Mouse (Mus musculus) G1E (cell line): ENCODE results near the gene Clec1b. TPM values are rescaled to one million over a fixed set of nuclear protein-coding genes. Genes with fewer than 3 reads are reported as not detected.

Experiments used
- ATAC-seq: 2 replicates; pipeline ENCODE4 v1.8.0; 2016; ENCODE audit warnings: mild to moderate bottlenecking; ENCODE audit not compliant: insufficient number of reproducible peaks, poor library complexity, low FRiP score, severe bottlenecking; ENCODE audit errors: extremely low read depth
- DNase-seq: peaks from one replicate; pipeline ENCODE4 v3.0.0; 2012; ENCODE audit warnings: low spot score
- H3K27me3 ChIP-seq: 2 replicates; pipeline ENCODE4 v1.6.1; 2012; ENCODE audit warnings: mild to moderate bottlenecking, low read length, inconsistent platforms; ENCODE audit not compliant: insufficient read depth
- H3K36me3 ChIP-seq: replicated peaks from 2 replicates; pipeline ENCODE3; 2012; ENCODE audit warnings: mild to moderate bottlenecking, inconsistent platforms
- H3K4me1 ChIP-seq: 2 replicates; pipeline ENCODE4 v1.6.1; 2012; ENCODE audit warnings: low read depth, low read length, inconsistent platforms, mixed read lengths; ENCODE audit not compliant: insufficient read depth
- H3K4me3 ChIP-seq: 2 replicates; pipeline ENCODE4 v1.5.1; 2012; ENCODE audit warnings: low read depth, mild to moderate bottlenecking, inconsistent platforms, low read length, moderate library complexity, mixed read lengths
- H3K9me3 ChIP-seq: replicated peaks from 2 replicates; pipeline ENCODE4 v1.6.1; 2012; ENCODE audit warnings: inconsistent platforms
- CTCF ChIP-seq: IDR thresholded peaks from 2 replicates; pipeline ENCODE4 v1.5.1; 2012; ENCODE audit warnings: low read depth, low read length, inconsistent platforms, mixed read lengths
- GATA1 ChIP-seq: IDR thresholded peaks from 2 replicates; pipeline ENCODE4 v1.6.1; 2012; ENCODE audit warnings: borderline replicate concordance, low read length, inconsistent platforms, mixed read lengths
- GATA2 ChIP-seq: IDR thresholded peaks from 2 replicates; pipeline ENCODE4 v1.6.1; 2012; ENCODE audit warnings: low read depth, low read length, inconsistent platforms, borderline replicate concordance
- POLR2AphosphoS5 ChIP-seq: IDR thresholded peaks from 2 replicates; pipeline ENCODE4 v1.6.1; 2012; ENCODE audit warnings: low read depth, low read length, inconsistent platforms; ENCODE audit not compliant: insufficient replicate concordance
- TAL1 ChIP-seq: conservative IDR thresholded peaks from 2 replicates; pipeline ENCODE4 v1.6.1; 2012; ENCODE audit warnings: low read depth, low read length, inconsistent platforms, mixed read lengths
- polyA plus RNA-seq: library from polyadenylated mRNA; stranded (reverse); fragments of >175 nt; gene quantifications from 2 replicates; pipeline ENCODE4 v1.2.3, GENCODE M21; 2012
- total RNA-seq, 2 experiments: library from RNA; stranded (forward) in 1 of 2; stranded (reverse) in 1 of 2; fragments of 200-1000 nt in 1 of 2; fragments of >200 nt in 1 of 2; fragmentation: Nextera tagmentation in 1 of 2; gene quantifications; 2 replicates each; pipeline ENCODE4 v1.2.3; 2014 to 2017

Gene Clec1b
- total and polyA plus RNA-seq, 3 experiments = 0.22 TPM; not detected in 2

DNA sequence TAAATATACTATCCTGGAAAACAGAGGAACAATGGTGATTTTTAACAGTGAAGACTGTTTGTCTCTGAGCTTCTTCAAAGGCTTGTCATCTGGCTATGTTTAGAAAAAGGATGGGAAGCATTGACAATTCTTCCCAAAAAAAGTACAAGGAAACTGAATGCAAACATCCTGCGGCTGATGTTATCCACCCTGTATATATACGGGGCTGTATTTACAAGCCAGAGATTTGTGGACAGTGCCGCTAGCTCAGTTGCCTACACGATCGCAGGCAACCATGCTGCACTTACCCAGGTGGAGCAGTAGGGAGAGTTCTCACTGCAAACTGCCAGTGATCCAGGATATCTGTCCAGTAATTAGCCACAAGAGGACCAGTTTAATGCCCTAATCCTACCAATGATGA is 28.1 kb downstream of the Clec1b start:
- no peak overlapping the region for H3K4me3 ChIP-seq
- H3K9me3 ChIP-seq = no peaks in the 10 kb centered on the region
- no peak for DNase-seq
- no peak for ATAC-seq
- TF ChIP-seq TAL1 (no peak), POLR2AphosphoS5 (no peak), GATA2 (no peak), GATA1 (no peak)
- H3K4me1 ChIP-seq = no peaks in the 10 kb centered on the region
- no peaks in the 10 kb centered on the region for H3K27me3 ChIP-seq
- no peaks in the 10 kb centered on the region for H3K36me3 ChIP-seq

DNA sequence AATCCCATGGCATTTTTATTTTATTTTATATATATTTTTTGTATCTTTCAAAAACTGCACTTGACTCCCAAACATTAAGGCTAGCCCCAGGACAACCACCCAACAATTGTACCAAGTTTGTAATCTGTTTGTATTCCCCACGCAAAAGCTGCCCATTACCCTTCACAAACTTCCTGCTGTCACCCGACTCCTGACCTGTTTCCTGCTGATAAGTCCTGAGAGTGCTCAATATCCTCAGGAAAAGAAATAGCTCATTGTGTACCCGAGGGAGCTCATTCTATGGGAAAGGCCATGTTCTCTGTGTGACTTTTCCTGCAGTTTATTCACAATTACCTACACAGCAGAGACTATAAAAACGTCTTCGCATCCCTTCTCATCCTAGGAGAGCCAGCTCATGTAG is 28.7 kb downstream of the Clec1b start:
- no peak for ATAC-seq
- H3K36me3 ChIP-seq = no peaks in the 10 kb centered on the region
- TF ChIP-seq TAL1 = no peak
- no peak for TF ChIP-seq POLR2AphosphoS5
- no peak for TF ChIP-seq GATA2
- no peak for TF ChIP-seq CTCF
- no peak for TF ChIP-seq GATA1
- H3K4me1 ChIP-seq = no peaks in the 10 kb centered on the region
- H3K27me3 ChIP-seq = no peaks in the 10 kb centered on the region
- H3K4me3 ChIP-seq = no peak overlapping the region
- no peak for DNase-seq
- H3K9me3 ChIP-seq = no peaks in the 10 kb centered on the region

DNA sequence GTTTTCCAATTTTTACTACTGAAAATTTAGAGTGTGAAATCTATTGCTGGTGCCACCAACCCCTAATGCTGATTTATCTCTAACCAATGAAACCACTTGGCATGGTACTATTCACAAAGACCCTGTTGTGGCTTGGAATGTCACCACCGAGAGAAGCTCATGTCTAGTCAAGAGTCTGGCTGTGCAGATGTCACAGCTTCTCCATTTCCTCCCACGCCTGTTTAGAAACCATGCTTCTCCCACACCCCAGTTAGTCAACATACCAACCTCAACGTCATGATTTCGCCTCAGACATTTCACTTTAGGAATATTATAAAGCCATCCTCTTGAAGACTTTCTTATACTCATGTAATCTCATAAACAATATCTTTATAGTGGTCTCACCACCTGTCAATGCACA is 30.2 kb downstream of the Clec1b start:
- H3K9me3 ChIP-seq = no peaks in the 10 kb centered on the region
- H3K4me3 ChIP-seq = no peak overlapping the region
- ATAC-seq (no peak), DNase-seq (no peak)
- no peak for TF ChIP-seq POLR2AphosphoS5
- no peak for TF ChIP-seq TAL1
- TF ChIP-seq GATA1 = no peak
- no peak for TF ChIP-seq CTCF
- no peak for TF ChIP-seq GATA2
- no peaks in the 10 kb centered on the region for H3K36me3 ChIP-seq
- H3K4me1 ChIP-seq = no peaks in the 10 kb centered on the region
- H3K27me3 ChIP-seq = no peaks in the 10 kb centered on the region

DNA sequence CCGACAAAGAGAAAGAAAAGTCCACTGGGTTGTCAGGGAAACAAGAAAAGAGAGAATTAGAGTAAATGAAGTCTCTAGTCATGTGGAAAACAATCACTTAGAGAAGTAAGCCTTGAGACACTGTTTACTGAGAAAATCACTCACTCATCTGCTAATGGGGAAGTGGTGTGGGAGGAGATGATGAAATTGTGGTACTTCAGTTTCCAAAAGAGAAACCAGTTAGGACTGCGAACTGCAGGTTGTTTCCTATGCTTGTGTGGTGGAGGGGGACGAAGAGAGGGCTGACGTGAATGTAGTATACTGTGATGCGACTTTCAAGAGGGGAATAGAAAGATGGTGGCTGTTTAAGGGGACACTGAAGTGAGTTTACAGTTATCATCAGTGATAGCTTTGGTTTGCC is 37.1 kb downstream of the Clec1b start:
- no peak for DNase-seq
- no peak overlapping the region for H3K4me3 ChIP-seq
- no peaks in the 10 kb centered on the region for H3K4me1 ChIP-seq
- no peaks in the 10 kb centered on the region for H3K36me3 ChIP-seq
- TF ChIP-seq TAL1 = no peak
- no peak for TF ChIP-seq POLR2AphosphoS5
- TF ChIP-seq CTCF = no peak
- no peak for TF ChIP-seq GATA1
- no peak for TF ChIP-seq GATA2
- H3K27me3 ChIP-seq = no peaks in the 10 kb centered on the region
- no peaks in the 10 kb centered on the region for H3K9me3 ChIP-seq
- ATAC-seq = no peak

DNA sequence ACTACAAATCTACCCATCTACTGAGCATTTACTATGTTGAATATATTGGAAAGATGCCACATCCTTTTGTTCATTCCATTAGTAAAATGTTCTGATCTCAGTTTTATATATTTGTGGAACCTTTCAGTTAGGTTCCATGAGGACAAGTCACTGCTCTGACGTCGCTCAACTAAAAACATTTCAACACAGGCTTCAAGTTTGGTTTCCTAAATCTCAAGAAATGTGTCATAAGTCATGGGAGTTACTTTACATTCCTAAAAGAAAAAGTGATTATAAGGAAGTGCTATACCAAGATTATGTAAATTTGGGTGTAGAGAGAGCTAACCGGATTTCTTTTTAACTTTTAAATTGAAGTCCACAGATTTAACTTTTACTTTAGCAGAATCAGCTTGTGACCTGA is 38.9 kb downstream of the Clec1b start:
- TF ChIP-seq GATA1 (no peak), GATA2 (no peak), CTCF (no peak), TAL1 (no peak), POLR2AphosphoS5 (no peak)
- no peak for ATAC-seq
- Histone ChIP-seq H3K4me1 (no peaks in the 10 kb centered on the region), H3K36me3 (no peaks in the 10 kb centered on the region), H3K4me3 (no peak overlapping the region), H3K9me3 (no peaks in the 10 kb centered on the region), H3K27me3 (no peaks in the 10 kb centered on the region)
- no peak for DNase-seq

DNA sequence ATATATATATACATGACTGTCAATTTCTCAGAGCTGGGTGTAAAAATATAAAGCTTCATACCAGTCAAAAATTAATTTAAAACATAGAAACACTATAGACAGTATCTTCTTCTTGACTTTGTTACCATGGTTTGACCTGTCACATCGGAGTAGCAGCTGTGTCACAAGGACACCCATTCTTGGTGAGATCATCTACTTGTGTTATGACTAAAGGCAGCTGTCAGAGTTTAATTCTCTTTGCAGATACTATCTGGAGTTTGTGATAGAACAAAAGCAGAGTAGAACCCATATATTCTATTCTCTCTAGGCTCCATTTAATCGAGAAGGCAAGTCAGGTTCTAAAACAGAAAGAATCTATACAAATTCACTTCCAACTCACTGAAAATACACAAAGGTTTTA is 40.9 kb downstream of the Clec1b start:
- ATAC-seq (no peak), DNase-seq (no peak)
- Histone ChIP-seq H3K27me3 (no peaks in the 10 kb centered on the region), H3K36me3 (no peaks in the 10 kb centered on the region), H3K9me3 (no peaks in the 10 kb centered on the region), H3K4me1 (no peaks in the 10 kb centered on the region), H3K4me3 (no peak overlapping the region)
- TF ChIP-seq TAL1 (no peak), GATA1 (no peak), CTCF (no peak), POLR2AphosphoS5 (no peak), GATA2 (no peak)

DNA sequence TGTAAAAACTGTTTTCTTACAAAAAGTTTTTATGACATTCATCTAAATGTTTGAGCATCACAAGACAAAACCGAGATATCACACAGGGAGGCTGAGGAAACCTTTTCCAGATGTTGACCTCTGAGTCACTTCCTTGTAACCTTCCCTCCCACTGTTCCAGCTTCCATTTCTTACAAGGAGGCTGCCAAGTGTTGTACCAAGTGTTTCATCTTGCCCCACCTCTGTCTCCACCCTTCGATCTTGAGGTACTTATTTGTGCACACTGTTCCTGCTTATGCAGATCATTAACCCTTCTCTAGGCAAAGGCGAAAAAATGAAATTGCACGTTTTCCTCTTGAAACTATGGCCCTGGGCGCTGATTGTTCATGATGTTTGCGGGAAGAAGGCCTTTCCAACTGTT is 52.6 kb downstream of the Clec1b start:
- DNase-seq (no peak), ATAC-seq (no peak)
- H3K36me3 ChIP-seq = no peaks in the 10 kb centered on the region
- H3K9me3 ChIP-seq = peaks cover 4% of the 10 kb centered on the region; the same call in 1 of the 2 replicates
- H3K27me3 ChIP-seq = no peaks in the 10 kb centered on the region
- H3K4me1 ChIP-seq = no peaks in the 10 kb centered on the region
- no peak overlapping the region for H3K4me3 ChIP-seq
- no peak for TF ChIP-seq CTCF
- no peak for TF ChIP-seq GATA2
- TF ChIP-seq TAL1 = no peak
- TF ChIP-seq POLR2AphosphoS5 = no peak
- no peak for TF ChIP-seq GATA1
